Mouse (Mus musculus) right cerebral cortex, postnatal 36 days (tissue): ENCODE measurements around the gene Frrs1.
"Not testable (repeated sequence)": the region's sequence is repeated elsewhere in the genome, so short reads cannot be mapped to it uniquely, and the experiment has no call there.

Experiments used
- DNase-seq, 2 experiments: peaks; one replicate each; pipeline ENCODE4 v3.0.0; 2022; ENCODE audit warnings: low spot score in 2 of 2, mixed read lengths in 1 of 2

Frrs1 gene

GRCm38 (mm10) chr3:116858941-116859685, at the start of gene Frrs1:
Gene Frrs1 (plus strand): TSS chr3:116859464.
- no peak for DNase-seq

- not testable (repeated sequence) for DNase-seq
Observed at GRCm38 (mm10) chr3:116810351-116810750, 48.9 kb upstream of the Frrs1 start.

- no peak for DNase-seq
Observed at GRCm38 (mm10) chr3:116812946-116813345, 46.3 kb upstream of the Frrs1 start.

- no peak for DNase-seq
Observed at GRCm38 (mm10) chr3:116815305-116815797, 43.9 kb upstream of the Frrs1 start.

- no peak for DNase-seq
Observed at GRCm38 (mm10) chr3:116815916-116816315, 43.3 kb upstream of the Frrs1 start.

- no peak for DNase-seq
Observed at GRCm38 (mm10) chr3:116816674-116817215, 42.5 kb upstream of the Frrs1 start.

- DNase-seq: no peak
Observed at GRCm38 (mm10) chr3:116817231-116817630, 42.0 kb upstream of the Frrs1 start.

GRCm38 (mm10) chr3:116826471-116827215, 32.6 kb upstream of the Frrs1 start:
- no peak for DNase-seq

GRCm38 (mm10) chr3:116829274-116829920, 29.9 kb upstream of the Frrs1 start:
- no peak for DNase-seq

- no peak for DNase-seq
Observed at GRCm38 (mm10) chr3:116831324-116831723, 27.9 kb upstream of the Frrs1 start.

GRCm38 (mm10) chr3:116832526-116833310, 26.5 kb upstream of the Frrs1 start:
- peak in 1 of 2 experiments; percentile 10 for DNase-seq

- no peak for DNase-seq
Observed at GRCm38 (mm10) chr3:116833491-116833890, 25.8 kb upstream of the Frrs1 start.

- DNase-seq: no peak
Observed at GRCm38 (mm10) chr3:116834241-116834640, 25.0 kb upstream of the Frrs1 start.

GRCm38 (mm10) chr3:116835350-116835749, 23.9 kb upstream of the Frrs1 start:
- DNase-seq: no peak

- peak; percentile 77 to 84 for DNase-seq
Observed at GRCm38 (mm10) chr3:116835770-116836680, 23.2 kb upstream of the Frrs1 start.

GRCm38 (mm10) chr3:116836681-116837475, 22.4 kb upstream of the Frrs1 start:
- no peak for DNase-seq

GRCm38 (mm10) chr3:116841311-116841710, 18.0 kb upstream of the Frrs1 start:
- DNase-seq: no peak

GRCm38 (mm10) chr3:116844880-116845579, 14.2 kb upstream of the Frrs1 start:
- DNase-seq: no peak

- no peak for DNase-seq
Observed at GRCm38 (mm10) chr3:116846084-116846483, 13.2 kb upstream of the Frrs1 start.
